Mouse (Mus musculus) adrenal gland, postnatal 14 days (tissue): ENCODE measurements at regions not wholly inside any gene's neighbourhood (a gene's known extent, or its start where the extent isn't known, plus 50 kb on each side); places are given as distances from the start of the nearest gene placed in this dataset.

ENCODE experiments used
- DNase-seq: peaks from one replicate; pipeline ENCODE4 v3.0.0; 2021; ENCODE audit warnings: mixed read lengths

DNA sequence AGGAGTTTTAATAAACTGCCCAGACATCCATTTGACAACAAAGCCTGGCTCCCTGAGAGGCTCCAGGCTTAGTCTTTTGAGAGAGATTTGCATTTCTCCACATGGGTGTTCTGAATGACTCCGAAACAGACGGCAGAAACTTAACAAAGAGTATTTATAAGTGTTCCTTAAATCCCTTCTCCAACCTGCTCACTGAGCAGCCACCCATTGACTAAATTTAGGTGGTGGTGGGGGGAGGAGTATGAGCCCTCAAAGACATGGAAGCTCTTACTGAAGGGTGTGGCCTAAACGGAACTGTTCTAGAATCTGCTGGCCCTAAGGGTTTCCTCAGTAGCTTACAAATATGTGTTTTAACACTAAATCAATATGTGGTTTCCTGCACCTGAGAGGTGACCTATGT is 158.5 kb downstream of the Dyrk2 start:
- no peak for DNase-seq

DNA sequence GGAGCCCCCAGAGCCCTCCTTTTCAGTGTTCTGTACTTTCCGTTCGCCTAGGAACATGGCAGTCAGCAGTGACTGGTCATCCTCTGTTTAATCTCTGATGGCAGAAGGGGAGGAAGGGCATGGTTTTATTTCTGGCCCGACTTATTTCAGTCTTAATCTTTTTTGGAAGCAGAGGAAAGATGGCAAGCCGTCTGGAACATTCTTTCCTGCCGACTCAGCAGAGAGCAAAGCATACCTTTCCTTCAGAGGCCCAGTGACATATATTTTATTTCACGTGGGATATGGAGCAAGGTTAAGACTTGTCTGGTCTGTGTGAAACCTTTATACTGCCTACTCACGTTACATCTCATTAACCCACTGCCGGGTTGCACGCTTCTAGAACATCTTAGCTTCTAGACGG is 158.1 kb downstream of the Dyrk2 start:
- DNase-seq: no peak

DNA sequence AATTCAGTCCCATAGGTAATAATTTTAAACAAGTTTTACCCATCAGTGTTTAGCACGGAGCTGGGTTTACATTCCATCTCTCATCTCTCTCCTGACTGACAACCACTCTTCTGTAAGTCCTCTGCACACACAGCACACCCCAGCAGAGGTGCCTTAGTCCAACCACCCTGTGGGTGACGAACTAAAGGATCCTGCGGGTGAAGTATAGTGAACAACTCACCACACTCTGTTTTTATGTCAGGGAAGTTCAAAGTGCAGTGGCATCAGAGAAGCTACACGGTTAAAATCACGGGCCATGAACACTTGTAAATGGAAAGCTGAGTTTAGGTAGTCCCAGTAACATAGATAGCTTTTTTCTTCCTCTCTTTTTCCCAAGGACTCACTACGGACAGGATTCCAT is 157.1 kb downstream of the Dyrk2 start:
- no peak for DNase-seq

DNA sequence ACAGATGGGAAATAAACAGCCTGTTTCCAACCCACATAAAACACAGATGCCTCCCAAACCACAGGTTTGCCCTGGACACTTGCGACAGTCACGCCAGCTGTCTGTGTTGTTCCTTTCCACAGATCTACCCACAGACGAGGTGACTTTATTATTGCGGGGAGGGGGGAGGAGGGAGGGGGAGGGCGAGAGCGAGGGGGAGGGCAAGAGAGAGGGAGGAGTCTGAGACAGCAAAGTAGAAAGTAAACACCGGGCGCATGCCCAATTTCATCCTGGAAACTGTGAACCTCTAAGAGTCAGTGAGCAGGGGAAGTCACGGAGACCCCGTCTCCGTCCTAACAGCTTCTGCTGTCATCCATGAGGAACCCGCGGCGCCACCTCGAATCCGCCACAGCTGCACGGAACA is 155.8 kb downstream of the Dyrk2 start:
- DNase-seq: no peak

DNA sequence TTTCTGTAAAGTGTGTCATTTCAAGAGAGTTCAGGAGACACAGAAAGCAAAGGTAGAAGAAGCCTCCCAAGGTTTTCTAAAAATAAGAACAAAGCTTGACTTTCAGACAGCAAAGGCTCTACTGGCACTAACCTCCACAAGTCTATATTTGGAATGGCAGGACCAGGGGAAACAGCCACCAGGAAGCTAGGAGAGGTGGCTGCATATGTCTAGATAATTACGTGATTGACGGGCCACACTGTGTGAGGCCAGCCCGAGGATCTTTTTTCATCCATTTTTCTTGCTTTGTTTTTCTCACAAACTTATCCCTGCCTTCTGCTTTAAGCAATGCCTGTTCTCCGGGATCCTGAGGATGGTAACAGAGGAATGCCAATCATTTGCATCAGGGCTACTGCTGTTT is 155.4 kb downstream of the Dyrk2 start:
- DNase-seq: no peak

DNA sequence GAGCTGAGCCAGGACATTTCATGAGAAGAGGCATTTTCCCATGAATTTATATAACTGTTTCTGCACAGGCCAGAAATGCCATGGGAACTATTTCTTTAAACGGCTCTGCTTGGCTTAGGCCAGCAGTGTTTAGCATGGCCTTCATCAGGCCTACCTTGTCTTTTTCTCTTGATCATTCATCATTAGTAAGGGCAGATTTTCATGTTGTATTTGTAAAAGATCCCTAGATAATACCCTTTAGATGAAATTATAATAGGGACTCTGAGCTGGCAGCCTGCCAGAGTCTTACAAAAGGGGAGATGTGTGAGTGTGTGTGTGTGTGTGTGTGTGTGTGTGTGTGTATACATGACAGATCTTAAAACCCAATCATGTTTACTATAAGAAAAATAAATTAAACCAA is 149.4 kb downstream of the Dyrk2 start:
- no peak for DNase-seq

DNA sequence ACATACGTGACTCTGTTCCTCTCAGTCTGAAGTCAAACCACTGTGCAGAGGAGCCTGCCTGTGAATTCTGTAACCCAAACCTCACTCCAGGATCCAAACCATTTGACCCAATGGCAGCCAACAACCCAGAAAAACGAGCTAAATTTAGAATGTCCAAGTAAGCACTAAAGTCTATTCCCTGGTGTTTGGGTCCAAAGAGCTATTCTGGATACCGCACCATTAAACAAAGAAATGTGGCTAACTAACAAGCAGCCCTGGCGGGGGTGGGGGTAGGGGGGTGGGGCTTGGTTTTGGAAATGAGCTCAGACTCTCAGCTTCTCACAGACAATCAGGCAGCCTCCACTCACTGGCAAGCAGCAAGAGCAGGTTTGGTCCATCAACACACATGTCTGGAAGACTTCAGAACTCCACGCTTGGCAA is 147.9 kb downstream of the Dyrk2 start:
- no peak for DNase-seq

DNA sequence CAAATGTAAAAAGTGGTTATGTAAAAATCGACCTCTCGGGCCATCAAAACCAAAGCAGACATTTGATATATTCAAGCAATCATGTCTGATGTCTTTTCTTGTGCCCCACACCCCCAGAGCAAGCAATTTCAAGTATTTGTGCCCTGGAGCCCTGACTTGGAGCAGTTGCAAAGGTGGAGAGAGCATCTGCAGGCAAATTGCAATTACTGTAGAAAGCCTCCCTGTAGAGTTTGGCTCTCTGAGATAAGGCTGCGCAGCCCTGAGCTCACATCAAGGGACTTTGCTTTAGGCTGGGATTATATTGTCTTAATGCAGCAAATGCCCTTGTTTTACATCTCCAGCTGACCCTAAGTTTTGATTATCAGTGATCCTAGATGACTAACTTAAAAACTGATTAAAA is 147.3 kb downstream of the Dyrk2 start:
- no peak for DNase-seq

DNA sequence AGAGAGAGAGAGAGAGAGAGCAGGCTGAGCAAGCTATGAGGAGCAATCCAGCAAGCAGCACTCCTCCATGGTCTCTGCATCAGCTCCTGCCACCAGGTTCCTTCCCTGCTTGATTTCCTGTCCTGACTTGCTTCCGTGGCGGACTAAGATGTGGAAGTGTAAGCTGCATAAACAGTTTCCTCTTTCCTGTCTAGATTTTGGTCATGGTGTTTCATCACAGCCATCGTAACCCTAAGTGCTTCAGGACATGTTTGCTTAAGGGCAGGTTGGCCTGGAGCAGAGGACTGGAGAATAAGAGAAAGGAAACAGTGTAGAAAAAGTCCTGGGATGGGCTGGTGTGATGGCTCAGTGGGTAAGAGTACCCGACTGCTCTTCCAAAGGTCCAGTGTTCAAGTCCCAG is 133.9 kb downstream of the Dyrk2 start:
- no peak for DNase-seq

DNA sequence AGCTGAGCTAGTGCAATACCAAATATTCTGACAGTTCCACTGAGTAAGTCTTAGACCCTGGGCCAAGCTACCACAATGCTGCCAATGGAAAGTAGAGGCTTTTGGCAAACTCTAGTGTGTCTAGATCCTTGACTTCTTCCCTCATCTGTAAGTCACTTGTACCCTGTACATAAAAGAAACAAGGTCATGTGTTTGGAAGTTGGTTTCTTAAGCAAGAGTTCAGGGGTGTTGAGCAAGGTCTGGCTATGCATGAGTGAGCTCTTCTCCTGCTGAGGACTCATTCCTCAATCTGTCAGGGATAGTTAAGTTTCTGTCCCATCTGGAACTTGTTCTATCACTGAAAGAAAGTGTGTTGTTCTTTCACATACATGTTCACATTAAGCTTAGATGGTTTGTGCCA is 132.9 kb downstream of the Dyrk2 start:
- peak; percentile 48 for DNase-seq

DNA sequence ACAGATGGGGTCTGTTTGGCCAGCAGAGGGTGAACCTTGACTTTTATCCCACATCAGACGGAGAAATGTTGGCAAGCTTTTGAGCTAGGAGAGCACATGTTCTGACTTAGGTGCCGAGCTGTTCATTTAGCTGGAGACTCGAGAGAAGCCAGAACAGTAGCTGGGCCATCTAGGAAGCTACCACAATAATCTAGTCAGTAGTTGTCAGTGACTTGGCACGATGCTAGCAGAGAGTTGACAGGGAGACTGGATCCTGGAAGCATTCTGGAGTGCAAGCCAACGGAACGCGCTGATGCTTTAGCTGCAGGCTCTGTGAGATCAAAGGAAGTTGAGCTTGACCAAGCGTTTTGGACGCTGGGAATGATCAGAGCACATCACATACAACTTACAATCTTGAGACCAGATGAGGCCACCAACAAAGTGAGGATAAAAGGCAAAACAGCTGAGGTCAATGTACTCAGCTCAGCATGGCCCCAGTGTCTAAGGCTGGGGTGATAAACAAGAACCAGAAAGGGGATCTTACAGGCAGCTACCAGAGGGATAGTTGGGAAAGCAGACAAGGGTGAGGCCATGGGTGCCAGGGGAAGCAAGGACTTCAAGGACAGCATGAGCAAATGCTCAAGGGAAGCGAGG is 130.0 kb downstream of the Dyrk2 start:
- no peak for DNase-seq

DNA sequence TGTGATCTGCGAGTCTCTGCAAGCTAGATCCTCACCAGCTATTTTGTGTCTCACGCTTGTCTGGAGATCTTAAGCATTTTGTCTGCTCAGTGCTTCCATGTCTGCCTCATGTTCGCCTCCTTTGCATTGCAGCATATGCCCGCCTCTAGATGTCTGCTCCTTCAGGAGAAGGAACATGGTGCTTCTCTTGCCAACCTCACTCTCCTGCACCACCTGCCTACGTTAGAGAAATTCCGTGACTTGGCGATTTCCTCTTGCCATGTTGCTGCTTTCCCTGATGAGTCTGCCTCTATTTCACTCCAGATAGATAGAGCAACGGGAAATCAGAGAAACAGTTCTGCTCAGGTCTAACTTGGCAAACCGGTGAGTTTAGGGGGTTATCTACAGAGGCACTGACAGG is 126.2 kb downstream of the Dyrk2 start:
- no peak for DNase-seq

DNA sequence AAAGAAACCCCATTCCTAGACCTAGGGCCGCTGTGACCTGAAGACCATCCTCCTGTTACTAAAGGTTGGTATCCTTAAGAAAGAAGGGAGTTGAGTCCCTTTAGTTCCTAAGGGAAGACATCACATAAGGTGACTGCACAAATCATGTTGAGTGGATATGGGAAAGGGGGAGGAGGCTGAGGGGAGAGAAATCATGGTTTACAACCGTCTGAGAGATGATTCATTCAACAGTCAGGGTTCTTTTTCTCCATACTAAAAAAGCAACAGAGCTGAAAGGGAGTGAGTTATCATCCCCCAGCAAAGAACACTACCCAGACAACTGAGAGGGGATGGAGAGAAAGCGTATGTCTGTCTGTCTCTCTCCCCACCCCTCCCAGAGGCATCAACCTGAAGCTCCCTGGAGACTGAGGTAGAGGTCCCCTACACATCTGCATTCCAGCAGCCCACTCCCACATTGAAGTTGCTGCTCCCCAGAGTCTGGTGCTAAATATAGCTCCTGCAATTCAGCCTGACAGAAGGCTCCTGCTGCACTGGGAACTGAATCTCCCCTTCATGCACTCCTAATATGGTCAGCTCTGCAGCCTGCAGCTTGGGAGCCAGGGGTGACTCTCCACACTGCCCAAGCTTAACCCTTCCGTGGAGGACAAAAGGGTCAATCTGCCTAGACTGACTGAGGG is 123.2 kb downstream of the Dyrk2 start:
- DNase-seq: no peak

DNA sequence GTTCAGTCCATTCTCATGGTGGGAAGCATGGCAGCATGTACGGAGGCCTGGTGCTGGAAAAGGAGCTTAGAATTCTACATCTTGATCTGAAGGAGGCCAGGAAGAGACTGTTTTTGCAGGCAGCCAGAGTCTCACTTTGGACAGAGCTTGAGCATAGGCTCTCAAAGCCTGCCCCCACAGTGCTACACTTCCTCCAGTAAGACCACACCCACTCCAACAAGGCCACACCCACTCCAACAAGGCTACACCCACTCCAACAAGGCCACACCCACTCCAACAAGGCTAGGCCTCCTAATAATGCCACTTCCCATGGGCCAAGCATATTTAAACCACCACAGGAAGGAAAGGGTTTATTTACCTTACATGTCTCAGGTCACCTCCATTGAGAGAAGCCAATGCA is 121.0 kb downstream of the Dyrk2 start:
- no peak for DNase-seq

DNA sequence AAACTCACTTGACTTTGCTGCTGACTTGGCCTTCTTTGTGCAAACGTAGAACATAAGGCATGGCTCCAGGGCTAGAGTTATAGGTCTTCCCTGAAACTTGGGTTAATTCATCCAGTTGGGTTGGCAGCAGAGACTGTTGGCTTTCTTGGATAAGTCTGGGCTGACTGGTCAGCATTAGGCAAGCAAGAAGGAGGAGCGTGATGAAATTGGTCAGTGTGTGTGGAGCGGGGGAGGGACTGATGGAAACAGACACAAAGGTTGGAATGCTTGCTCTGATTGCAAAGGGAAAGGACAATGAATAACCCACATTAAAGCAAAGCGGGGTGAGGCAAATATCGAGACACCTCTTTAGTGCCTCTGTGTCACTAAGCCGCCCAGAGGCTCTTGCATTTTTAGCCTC is 120.3 kb downstream of the Dyrk2 start:
- DNase-seq: peak; percentile 66

DNA sequence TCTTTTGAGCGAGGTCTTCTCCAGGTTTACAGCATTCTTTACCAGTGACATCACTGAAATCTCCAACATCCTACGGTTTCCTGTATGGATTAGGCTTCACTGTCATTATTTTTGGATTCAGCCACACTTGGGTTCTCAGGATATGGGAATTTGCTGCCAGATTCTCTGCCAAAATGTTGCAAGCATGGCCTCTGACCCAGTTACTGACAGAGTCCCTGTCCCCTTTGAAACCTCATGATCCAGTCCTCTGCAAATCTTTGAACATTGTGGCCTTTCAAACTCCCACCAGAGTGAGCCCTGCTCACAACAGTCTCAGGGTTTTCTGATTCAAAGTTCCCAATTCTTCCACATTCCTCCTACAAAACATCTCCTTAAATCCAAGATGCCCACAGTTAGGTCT is 118.9 kb downstream of the Dyrk2 start:
- DNase-seq: peak; percentile 57

DNA sequence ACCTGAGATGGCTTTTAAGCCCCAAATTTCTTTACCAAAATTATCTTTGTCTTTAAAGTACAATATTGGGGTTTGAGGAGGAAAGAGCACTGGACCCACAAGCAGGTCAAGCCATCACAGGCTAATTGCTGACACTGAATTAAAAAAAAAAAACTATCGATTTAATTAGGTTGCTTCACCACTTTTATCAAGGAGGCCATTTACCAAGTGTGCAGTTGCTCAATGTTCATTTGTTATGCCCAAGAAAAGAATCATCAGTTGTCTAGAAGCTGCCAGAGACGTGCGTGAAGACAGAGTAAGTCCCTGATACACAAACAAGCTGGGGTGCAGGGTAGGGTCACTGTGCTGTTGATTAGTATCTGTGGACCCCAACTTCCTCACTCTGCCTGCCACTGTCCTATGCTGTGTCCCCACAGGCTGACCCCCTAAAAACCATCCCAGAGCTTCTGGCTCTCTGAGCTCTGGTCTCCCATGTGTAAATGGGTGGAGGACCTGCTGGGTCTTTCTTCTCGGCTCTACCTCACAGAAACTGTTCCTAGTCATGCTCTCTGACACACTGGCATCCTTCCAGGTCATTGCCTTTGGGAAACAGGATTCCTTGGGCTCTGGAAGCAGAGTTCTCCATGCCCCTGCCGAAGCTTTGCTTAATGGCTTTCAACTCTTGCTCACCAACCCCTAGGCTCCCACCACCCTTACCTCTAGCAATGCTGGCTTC is 116.8 kb downstream of the Dyrk2 start:
- no peak for DNase-seq

DNA sequence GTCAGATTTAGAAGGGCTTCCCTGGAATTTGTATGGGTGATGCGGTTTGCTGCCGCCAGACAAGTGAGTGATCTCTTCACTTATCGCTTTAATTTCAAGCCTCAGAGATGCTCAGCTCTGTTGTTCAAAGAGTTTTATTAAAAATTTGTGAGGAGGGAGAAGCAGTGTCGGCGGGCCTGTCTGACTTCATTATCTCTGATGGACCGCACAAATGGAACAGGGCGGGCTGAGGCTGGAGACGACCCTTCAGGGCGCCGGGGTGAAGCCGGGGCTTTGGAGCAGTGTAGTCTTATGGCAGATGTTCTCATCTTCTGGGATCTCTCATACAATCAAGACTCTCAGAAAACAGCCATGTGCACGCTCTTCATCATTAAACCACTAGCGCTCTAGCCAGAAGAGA is 115.2 kb downstream of the Dyrk2 start:
- DNase-seq: no peak

DNA sequence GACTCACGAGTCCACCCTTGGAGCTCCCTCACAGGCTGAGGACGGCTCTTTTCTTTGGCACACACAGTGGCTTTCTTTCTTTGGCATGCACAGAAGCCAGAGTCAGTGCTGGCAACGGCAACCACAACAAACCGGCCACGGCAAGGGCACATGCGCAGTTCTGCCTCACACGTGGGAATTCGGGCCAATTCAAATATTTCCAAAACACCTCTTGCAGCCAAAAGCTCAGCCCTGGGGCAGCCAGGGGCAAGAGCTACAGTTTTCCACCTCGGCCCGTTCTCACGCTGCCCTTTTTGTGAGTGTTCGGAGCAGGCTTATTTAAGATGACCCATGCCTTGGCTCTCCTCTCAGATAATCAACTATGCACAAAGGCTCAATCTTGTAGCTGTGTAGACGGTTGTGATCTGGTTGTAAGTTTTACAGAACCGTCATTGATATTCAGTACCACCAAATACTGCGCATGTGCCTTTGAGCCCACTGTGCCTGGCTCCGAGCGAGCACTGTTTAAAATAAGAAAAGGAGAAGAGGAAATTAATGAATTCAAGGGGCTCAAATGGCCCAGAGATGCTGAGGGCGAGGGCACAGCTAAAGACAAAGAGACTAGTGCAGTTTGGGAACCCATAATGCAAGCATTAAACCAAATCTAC is 111.1 kb downstream of the Dyrk2 start:
- peak; percentile 60 for DNase-seq

DNA sequence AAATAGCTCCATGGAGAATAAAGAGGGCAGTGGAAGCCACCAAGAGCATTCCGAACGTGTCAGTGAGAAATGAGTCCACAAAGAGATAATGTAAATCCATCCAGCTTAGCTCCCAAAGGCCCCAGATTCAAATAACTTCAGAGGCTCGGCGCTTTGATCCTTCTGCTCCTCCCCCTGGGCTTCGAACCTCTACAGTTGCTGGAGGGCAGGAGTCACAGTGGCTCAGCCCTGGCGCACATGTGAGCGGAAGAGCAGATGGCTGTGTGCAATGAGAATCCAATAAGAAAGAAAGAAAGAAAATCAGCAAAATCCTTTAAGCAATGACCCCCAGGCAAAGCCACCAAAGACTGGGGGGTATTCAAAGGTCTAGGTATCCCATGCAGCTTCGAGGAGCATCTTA is 109.6 kb downstream of the Dyrk2 start:
- DNase-seq: no peak

DNA sequence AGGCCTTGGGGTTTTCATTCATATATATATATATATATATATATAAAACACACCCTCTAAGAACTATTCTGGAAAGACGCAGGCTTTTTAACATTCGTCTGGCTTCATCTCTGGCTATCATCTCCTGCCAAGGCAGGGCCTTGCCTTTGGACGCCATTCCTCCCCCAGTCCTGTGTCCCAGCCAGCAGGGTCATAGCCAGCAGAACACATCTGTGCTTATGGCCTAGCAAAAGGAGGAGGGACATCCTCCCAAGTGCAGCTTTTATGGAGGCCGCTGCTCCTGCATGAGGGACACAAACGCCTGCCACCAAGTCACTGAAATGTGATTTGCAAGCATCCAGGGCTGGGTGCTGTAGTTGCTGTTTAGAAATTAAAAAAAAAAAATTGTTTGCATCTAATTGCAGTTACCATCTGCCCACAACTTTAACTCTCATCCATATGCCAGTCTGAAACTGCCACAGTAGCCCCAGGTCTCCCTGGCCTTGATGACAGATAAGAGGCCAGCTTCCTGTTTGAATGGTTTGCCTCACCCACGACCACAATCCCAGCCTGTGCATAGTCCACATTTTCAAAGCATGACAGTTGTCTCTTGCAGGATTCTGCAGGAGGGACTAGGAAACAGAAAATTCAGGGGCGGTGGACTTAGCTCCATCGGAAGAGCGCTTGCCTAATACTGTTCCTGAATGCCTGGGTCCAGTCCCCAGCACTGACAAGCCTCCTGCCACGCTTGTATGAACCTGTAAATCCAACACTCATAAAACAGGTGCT is 108.7 kb downstream of the Dyrk2 start:
- DNase-seq: peak; percentile 46

DNA sequence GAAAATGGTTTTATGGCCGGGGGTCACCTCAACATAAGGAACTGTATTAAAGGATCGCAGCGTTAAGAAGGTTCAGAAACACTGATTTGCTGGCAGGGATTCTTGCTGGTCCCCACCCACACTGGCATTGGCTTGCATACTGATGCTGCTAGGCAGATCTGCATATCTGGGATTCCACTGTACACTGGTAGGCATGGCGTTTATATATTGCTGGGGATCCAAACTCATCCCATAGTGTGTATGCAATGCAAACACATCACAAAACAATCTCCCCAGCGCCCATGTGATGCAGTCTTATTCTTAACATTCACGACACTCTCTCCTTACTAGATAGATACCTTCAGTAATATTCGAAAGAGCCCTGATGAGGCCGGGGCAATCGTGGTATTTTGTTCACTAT is 105.0 kb downstream of the Dyrk2 start:
- no peak for DNase-seq
